Mouse (Mus musculus): ENCODE measurements around the gene Prok1. TPM values are rescaled to one million over a fixed set of nuclear protein-coding genes. Genes with fewer than 3 reads are reported as not detected.

Prok1 gene
- polyA plus RNA-seq, 1 experiment from 2014 or later, result not detected

GRCm38 (mm10) chr3:107207625-107208253 is 31.8 kb downstream of the Prok1 start:
- Histone ChIP-seq H3K9ac (replicated peaks) (no peak overlapping the region), H3K9me3 (no peaks in the 10 kb centered on the region), H3K27ac (replicated peaks) (no peak overlapping the region), H3K4me3 (no peak overlapping the region), H3K4me2 (replicated peaks) (no peak overlapping the region), H3K36me3 (no peaks in the 10 kb centered on the region), H3K4me1 (peaks cover 15% of the 10 kb centered on the region; the same call in 1 of the 2 replicates), H3K27me3 (no peaks in the 10 kb centered on the region; the same call in 1 of the 2 replicates)
- peak; percentile 10; the same call in 1 of the 2 replicates for ATAC-seq (ENCODE audit: low FRiP score, low read depth)
- WGBS, result 68% methylated on average over 7 of the region's 7 CpGs

- WGBS, result 51% methylated on average over 4 of the region's 4 CpGs
- ATAC-seq (ENCODE audit: low FRiP score, low read depth), result peak; percentile 20; the same call in 1 of the 2 replicates
- Histone ChIP-seq H3K4me2 (replicated peaks) (no peak overlapping the region), H3K9ac (replicated peaks) (no peak overlapping the region), H3K27me3 (no peaks in the 10 kb centered on the region; the same call in 1 of the 2 replicates), H3K4me1 (peaks cover 19% of the 10 kb centered on the region; the same call in 1 of the 2 replicates), H3K27ac (replicated peaks) (no peak overlapping the region), H3K4me3 (no peak overlapping the region), H3K36me3 (no peaks in the 10 kb centered on the region), H3K9me3 (no peaks in the 10 kb centered on the region)
Measured at GRCm38 (mm10) chr3:107206490-107207150, 32.9 kb downstream of the Prok1 start.

- Histone ChIP-seq H3K36me3 (no peaks in the 10 kb centered on the region), H3K27me3 (no peaks in the 10 kb centered on the region; the same call in 1 of the 2 replicates), H3K4me1 (peaks cover 25% of the 10 kb centered on the region; the same call in 1 of the 2 replicates), H3K4me2 (replicated peaks) (no peak overlapping the region), H3K4me3 (no peak overlapping the region), H3K9me3 (no peaks in the 10 kb centered on the region), H3K9ac (replicated peaks) (no peak overlapping the region), H3K27ac (replicated peaks) (no peak overlapping the region)
- no peak for ATAC-seq (ENCODE audit: low FRiP score, low read depth)
- WGBS, result 11% methylated on average over 4 of the region's 4 CpGs
Measured at GRCm38 (mm10) chr3:107205994-107206393, 33.5 kb downstream of the Prok1 start.

GRCm38 (mm10) chr3:107205170-107205569 is 34.3 kb downstream of the Prok1 start:
- no peak overlapping the region for H3K27ac ChIP-seq (replicated peaks)
- no peak for ATAC-seq (ENCODE audit: low FRiP score, low read depth)
- H3K9ac ChIP-seq (replicated peaks), result no peak overlapping the region
- H3K4me2 ChIP-seq (replicated peaks), result no peak overlapping the region
- no peaks in the 10 kb centered on the region for H3K9me3 ChIP-seq
- H3K27me3 ChIP-seq, result no peaks in the 10 kb centered on the region; the same call in 1 of the 2 replicates
- H3K4me1 ChIP-seq, result peaks cover 25% of the 10 kb centered on the region; the same call in 1 of the 2 replicates
- no peaks in the 10 kb centered on the region for H3K36me3 ChIP-seq
- no peak overlapping the region for H3K4me3 ChIP-seq

GRCm38 (mm10) chr3:107204413-107204812 is 35.1 kb downstream of the Prok1 start:
- Histone ChIP-seq H3K27ac (replicated peaks) (no peak overlapping the region), H3K4me2 (replicated peaks) (no peak overlapping the region), H3K9ac (replicated peaks) (no peak overlapping the region), H3K27me3 (peaks cover 3% of the 10 kb centered on the region; the same call in 1 of the 2 replicates), H3K36me3 (no peaks in the 10 kb centered on the region), H3K9me3 (no peaks in the 10 kb centered on the region), H3K4me1 (peaks cover 25% of the 10 kb centered on the region; the same call in 1 of the 2 replicates), H3K4me3 (no peak overlapping the region)
- 92% methylated on average over 3 of the region's 3 CpGs for WGBS
- ATAC-seq (ENCODE audit: low FRiP score, low read depth), result no peak

GRCm38 (mm10) chr3:107201310-107202180 is 38.0 kb downstream of the Prok1 start:
- Histone ChIP-seq H3K9me3 (no peaks in the 10 kb centered on the region), H3K4me1 (peaks cover 10% of the 10 kb centered on the region; the same call in 1 of the 2 replicates), H3K4me3 (no peak overlapping the region), H3K36me3 (no peaks in the 10 kb centered on the region), H3K27me3 (peaks cover 3% of the 10 kb centered on the region; the same call in 1 of the 2 replicates), H3K4me2 (replicated peaks) (no peak overlapping the region), H3K27ac (replicated peaks) (no peak overlapping the region), H3K9ac (replicated peaks) (no peak overlapping the region)
- WGBS, result 35% methylated on average over 9 of the region's 9 CpGs
- ATAC-seq (ENCODE audit: low FRiP score, low read depth), result peak; percentile 62

- no peaks in the 10 kb centered on the region for H3K27me3 ChIP-seq
- H3K9me3 ChIP-seq, result no peaks in the 10 kb centered on the region
- no peak overlapping the region for H3K4me2 ChIP-seq (replicated peaks)
- no peak overlapping the region for H3K9ac ChIP-seq (replicated peaks)
- H3K4me1 ChIP-seq, result no peaks in the 10 kb centered on the region
- no peak overlapping the region for H3K27ac ChIP-seq (replicated peaks)
- H3K36me3 ChIP-seq, result no peaks in the 10 kb centered on the region
- H3K4me3 ChIP-seq, result no peak overlapping the region
- ATAC-seq (ENCODE audit: low FRiP score, low read depth), result peak; percentile 63
- WGBS, result 46% methylated on average over 6 of the region's 6 CpGs
Measured at GRCm38 (mm10) chr3:107188226-107188899, 51.1 kb downstream of the Prok1 start.

DNA sequence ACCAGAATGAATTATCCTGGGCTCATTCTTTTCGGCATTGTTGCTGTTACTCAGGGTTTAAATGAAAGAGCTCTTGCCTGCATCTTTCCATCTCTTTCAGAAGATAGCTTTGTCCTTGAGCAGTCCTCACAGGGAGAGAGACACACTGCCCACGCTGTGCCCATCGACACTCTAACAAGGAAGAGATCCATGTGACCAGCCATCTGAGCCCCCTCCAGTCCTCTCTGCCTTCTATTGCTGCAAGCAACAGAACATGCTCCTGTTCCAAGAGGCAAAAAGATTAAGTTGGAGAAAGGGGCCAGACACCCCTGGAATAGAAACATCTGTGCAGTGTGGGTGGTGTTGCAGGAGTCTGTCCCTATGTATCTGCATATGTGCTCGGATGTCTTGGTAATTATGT is 52.5 kb downstream of the Prok1 start:
- Histone ChIP-seq H3K4me3 (no peak overlapping the region), H3K9me3 (no peaks in the 10 kb centered on the region), H3K4me1 (no peaks in the 10 kb centered on the region), H3K27me3 (no peaks in the 10 kb centered on the region), H3K27ac (replicated peaks) (no peak overlapping the region), H3K4me2 (replicated peaks) (no peak overlapping the region), H3K9ac (replicated peaks) (no peak overlapping the region), H3K36me3 (no peaks in the 10 kb centered on the region)
- WGBS, result 78% methylated on average over 4 of the region's 4 CpGs
- ATAC-seq (ENCODE audit: low FRiP score, low read depth), result no peak

GRCm38 (mm10) chr3:107185597-107185996 is 53.9 kb downstream of the Prok1 start:
- H3K4me2 ChIP-seq (replicated peaks), result no peak overlapping the region
- no peak overlapping the region for H3K4me3 ChIP-seq
- H3K27me3 ChIP-seq, result no peaks in the 10 kb centered on the region
- ATAC-seq (ENCODE audit: low FRiP score, low read depth), result no peak
- H3K9me3 ChIP-seq, result no peaks in the 10 kb centered on the region
- no peaks in the 10 kb centered on the region for H3K4me1 ChIP-seq
- no peaks in the 10 kb centered on the region for H3K36me3 ChIP-seq
- 75% methylated on average over 3 of the region's 3 CpGs for WGBS
- no peak overlapping the region for H3K27ac ChIP-seq (replicated peaks)
- no peak overlapping the region for H3K9ac ChIP-seq (replicated peaks)

DNA sequence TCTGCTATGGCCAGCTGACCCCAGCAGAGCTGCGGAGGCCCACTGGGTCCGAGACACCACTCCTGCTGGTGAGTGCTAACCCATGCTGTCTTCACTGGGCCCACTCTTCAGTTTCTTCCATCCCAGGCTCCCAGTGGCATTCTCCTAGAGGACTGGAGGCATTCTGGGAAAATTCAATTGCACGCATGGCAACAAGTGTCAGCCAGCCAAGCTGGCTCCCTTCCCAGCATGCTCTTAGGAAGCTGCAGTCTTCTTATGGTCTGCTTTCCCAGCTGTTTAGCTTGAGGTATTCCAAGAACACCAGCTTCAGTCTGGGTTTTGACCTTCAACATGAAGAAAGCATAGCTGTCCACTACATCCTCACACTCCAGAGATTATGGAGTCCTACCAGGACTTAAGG is 56.3 kb downstream of the Prok1 start:
- Histone ChIP-seq H3K36me3 (no peaks in the 10 kb centered on the region), H3K4me2 (replicated peaks) (no peak overlapping the region), H3K4me1 (no peaks in the 10 kb centered on the region), H3K4me3 (no peak overlapping the region), H3K9ac (replicated peaks) (no peak overlapping the region), H3K27me3 (no peaks in the 10 kb centered on the region), H3K27ac (replicated peaks) (no peak overlapping the region), H3K9me3 (no peaks in the 10 kb centered on the region)
- 94% methylated on average over 3 of the region's 3 CpGs for WGBS
- ATAC-seq (ENCODE audit: low FRiP score, low read depth), result no peak

Measured in midbrain, embryonic 12.5 days (tissue).